Mouse (Mus musculus): ENCODE results near the gene Ift20.
A peak's percentile ranks its signal among the peaks of the same experiment; 100 is the strongest.

The Ift20 gene

GRCm38 (mm10) chr11:78536080-78536689, at the start of gene Ift20, which contains the start of gene Tnfaip1:
TSS of gene Ift20 (plus strand) at chr11:78536361.
TSS of gene Tnfaip1 (minus strand) at chr11:78536332.
- peak; percentile 98 for DNase-seq (ENCODE audit: low spot score)

DNA sequence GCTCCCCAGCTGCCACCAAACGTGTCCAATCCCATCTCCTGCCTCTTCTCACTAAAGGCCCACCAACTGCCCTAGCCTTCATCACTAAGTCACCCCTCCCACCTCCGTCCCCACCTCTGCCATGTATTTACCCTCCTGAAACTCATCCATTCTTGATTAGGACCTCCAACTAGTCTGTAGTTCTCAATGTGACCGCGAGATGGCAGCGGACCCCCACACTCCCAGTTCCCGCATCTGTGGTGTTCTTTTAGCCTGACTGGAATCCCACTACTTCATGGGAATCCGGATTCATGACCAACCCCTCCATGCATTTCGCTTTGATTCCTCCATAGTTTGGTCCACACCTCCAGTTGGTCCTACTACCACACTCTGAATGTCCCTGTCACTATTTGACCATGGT, 48.0 kb upstream of the Ift20 start:
- DNase-seq (ENCODE audit: low spot score): no peak

DNA sequence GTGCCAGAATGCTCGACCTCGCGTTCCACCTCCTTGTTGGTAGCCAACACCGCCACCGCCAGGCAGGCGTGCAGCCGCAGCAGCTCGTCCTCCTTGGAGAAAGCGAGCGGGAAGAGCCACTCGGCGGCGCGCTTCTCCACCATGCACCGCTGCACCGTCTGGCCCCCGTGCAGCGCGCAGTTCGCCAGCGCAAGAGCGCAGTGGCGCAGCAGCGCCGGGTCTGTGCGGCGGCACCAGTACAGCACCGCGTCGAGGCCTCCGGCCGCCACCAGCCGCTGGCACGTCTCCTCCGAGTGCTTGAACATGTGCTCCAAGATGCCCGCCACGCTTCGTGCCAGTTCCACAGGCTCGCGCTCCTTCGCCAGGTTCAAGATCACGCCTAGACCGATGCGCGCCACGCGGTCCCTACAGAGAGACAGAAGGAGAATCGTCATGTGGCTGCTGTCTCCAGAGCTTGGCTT, 45.4 kb upstream of the Ift20 start:
- peak; percentile 42 for DNase-seq (ENCODE audit: low spot score)

DNA sequence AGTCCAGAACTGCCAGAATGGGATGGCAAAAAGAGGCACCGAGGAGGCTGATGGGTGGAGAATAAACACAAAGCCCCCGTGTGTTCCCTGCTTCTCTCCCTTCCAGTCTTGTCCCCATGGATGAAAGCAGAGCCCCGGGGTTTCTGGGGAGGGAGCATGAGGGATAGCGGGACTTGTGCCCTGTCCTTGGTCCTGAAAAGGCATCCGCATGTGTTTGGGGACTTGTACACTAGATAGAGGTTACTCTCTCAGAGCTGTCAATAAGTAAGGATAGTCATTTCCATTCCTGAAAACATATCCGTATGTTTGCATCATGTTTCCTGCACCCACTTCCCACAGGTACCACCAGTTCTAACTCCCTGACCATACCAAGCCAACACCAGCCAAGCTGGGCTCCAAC, 40.3 kb upstream of the Ift20 start:
- DNase-seq (ENCODE audit: low spot score): no peak

DNA sequence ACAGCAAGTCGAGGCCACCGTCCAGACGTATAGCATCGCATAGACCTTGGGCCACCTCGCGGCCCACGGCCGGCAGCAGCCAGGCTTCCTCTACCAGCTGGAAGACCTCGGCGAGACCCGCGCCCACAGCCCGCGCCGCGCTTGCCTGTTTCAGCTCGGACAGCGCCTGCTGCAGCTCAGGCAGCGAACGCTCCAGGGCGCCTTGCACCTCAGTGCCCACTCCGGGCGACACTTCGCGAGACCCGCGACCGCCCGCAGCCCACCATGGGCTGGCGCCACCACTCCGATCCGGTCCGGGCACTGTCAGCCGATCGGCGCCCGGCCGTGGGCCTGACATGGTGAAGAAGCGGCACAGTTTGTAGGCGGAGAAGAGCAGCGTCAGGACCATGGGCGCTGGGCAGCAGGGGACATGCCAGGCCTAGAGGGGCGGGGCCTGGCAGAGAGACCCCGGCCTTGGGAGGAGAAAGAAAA, 39.1 kb upstream of the Ift20 start:
- no peak for DNase-seq (ENCODE audit: low spot score)

DNA sequence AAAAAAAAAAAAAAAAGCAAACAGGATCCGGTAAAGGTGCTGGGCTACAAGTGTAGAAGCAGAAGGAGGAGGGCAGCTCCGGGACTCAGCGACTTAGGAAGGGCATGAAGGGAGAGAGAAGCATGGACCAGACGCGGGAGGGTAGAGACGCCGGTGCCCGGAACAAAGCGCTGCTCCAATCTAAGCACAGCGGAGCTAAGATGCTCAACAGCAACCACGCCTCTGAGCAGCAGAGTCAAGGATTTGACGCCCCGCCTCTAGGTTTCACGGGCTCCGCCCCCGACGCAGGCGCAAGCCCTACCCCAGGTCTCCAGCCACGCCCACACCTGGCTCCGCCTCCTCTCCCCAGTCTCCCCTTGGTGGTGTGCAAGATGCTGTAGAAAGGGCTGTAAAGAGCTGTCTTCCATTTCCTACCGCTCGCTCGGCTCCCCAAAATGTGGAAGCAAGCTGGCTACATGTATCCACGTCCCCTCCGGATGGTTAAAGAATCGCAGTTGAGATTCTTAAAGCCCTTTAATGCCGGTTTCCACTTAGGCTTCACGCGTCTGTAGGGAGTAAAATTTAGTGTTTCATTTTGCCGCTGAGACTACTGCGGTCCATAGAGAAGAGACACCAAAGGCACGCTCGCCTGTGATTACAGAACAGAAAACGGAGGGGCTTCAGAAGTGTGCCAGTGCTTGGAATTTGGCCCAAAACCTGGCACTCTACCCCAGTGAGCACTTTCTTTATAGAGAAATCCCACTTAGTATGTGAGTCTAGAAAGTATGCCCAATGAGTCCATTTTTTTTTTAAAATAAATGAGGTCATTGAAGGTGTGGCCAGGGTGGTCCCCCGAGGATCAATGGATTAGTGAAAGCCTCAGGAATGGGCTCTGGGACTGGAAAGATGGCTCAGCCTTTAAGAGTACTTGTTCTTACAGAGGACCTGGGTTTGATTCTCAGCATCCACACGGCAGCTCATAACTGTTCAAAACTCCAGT, 38.3 kb upstream of the Ift20 start, which contains the start of gene Sarm1:
Gene Sarm1 (minus strand): TSS at position 211 of the 979 bp plus-strand sequence.
- peak; percentile 83 for DNase-seq (ENCODE audit: low spot score)

- DNase-seq (ENCODE audit: low spot score): no peak
Observed at GRCm38 (mm10) chr11:78499004-78499403, 37.2 kb upstream of the Ift20 start, which contains the start of gene Vtn. TSS of gene Vtn (plus strand) at chr11:78499091.

DNA sequence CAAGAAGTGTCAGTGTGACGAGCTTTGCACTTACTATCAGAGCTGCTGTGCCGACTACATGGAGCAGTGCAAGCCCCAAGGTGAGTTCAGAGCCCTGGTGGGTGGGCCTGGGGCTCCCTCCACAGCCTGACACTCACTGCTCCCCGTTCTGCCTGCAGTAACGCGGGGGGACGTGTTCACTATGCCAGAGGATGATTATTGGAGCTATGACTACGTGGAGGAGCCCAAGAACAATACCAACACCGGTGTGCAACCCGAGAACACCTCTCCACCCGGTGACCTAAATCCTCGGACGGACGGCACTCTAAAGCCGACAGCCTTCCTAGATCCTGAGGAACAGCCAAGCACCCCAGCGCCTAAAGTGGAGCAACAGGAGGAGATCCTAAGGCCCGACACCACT, 36.6 kb upstream of the Ift20 start:
- no peak for DNase-seq (ENCODE audit: low spot score)

GRCm38 (mm10) chr11:78500623-78501202, 35.4 kb upstream of the Ift20 start:
- no peak for DNase-seq (ENCODE audit: low spot score)

GRCm38 (mm10) chr11:78501529-78501928, 34.6 kb upstream of the Ift20 start:
- DNase-seq (ENCODE audit: low spot score): no peak

- DNase-seq (ENCODE audit: low spot score): no peak
Observed at GRCm38 (mm10) chr11:78502909-78503650, 33.1 kb upstream of the Ift20 start, which contains the start of gene Sebox. TSS of gene Sebox (plus strand) at chr11:78503447.

DNA sequence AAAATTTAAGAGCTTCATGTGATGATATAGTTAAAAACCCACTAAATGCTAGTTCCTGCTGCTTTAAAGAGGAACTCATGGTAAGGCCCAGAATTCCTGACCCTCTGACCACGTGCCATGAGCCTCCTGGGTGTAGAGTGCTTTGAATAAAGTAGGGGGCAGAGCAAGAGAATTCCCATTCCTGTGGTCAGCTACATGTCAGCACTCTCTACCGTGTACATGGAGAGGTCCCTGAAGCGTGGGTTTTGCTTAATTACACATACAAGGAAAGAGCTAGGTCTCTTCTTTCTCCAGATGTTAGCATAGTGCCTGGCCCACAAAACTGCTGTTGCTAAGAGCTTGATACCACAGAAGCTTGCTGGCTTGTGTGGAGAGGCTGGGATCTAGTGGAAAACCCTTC, 30.7 kb upstream of the Ift20 start:
- no peak for DNase-seq (ENCODE audit: low spot score)

DNA sequence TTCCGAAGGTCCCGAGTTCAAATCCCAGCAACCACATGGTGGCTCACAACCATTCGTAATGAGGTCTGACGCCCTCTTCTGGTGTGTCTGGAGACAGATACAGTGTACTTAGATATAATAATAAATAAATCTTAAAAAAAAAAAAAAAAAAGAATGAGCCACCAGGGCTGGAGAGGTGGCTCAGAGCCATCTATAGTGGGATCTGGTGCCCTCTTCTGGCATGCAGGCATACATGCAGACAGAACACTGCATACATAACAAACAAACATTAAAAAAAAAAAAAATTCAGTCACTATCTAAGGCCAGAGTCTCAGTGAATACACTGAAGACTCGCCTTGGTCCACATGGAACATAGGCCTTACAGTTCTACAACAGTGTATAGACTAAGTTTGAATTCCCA, 27.0 kb upstream of the Ift20 start:
- DNase-seq (ENCODE audit: low spot score): no peak

GRCm38 (mm10) chr11:78512025-78512957, 23.9 kb upstream of the Ift20 start, which contains the start of the genes Tmem199 and Poldip2:
TSS of gene Tmem199 (minus strand) at chr11:78512172.
TSS of gene Poldip2 (plus strand) at chr11:78512193.
- peak; percentile 84 for DNase-seq (ENCODE audit: low spot score)

DNA sequence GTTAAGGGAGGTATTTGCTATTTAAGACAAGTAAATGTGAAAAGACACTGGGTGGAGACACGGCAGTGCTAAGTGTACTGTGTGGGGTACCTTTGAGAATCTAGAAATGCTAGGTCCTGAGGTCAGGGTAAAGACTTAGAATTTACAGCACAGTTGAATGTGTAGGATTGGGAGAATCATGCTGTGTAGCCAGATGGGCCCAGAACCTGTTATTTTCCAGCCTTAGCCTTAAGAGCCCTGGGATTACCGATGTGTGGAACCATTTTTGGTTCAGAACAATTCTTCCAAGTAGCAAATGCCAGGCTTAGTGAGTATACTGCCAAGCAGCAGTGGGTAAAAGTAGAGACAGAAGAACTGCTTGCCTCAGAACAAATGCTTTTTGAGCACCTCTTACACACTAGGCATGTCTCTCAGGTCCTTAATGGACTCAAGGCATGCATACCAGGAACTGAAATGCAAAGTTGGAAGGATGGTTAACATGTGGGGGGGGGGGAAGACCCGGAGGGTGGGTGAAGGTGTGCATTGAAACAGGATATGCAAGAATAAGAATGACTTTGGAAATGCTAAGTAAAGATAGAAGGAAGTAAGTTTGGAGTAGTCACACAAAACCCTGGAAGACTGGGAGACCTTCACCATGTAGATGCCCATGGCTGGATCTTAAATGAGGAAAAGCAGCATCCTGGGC, 22.9 kb upstream of the Ift20 start:
- no peak for DNase-seq (ENCODE audit: low spot score)

DNA sequence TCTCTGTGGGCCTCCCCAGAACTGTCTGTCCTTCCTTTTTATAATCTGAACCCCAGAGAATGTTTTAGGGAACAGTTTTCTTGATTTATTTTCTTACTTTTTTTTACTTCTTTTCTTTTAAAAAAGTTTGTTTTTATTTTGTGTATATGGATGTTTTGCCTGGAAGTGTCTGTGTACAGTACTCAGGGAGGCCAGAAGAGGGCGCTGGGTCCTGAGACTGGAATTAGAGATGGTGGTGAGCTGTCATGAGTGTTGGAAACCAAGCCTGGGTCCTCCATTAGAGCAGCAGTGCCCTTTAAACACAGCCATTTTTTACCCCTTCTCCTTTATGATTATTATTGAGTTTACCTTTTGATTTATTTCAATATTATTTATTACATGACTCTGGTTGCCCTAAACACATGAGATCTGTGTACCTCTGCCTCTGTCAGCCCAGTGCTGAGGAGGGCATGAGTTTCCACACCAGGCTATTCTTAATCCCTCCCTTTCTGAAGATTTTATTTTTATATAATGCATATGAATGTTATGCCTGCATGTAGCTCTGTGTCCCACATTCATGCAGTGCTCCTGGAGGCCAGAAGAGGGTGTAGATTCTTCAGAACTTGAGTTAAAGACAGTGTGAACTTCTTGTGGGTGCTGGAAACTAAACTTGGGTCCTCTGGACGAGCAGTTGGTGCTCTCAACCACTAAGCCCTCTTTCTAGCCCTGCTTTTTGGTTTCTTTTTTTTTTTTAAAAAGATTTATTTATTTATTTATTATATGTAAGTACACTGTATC, 20.4 kb upstream of the Ift20 start:
- DNase-seq (ENCODE audit: low spot score): no peak

DNA sequence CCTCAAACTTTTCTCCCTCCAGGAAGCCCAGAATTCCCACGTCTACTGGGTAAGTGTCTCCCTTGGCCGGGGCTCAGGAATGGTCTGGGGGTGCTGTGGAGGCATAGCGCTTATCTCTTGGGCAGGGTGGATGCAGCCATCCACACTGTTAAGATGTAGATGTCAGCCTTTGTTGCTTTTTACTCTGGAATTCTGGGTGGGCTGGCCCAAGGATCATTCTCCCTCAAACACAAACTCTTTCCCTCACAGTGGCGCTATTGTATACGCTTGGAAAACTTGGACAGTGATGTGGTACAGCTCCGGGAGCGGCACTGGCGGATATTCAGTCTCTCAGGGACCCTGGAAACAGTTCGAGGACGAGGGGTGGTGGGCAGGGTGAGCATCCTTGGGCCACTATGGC, 17.2 kb upstream of the Ift20 start:
- DNase-seq (ENCODE audit: low spot score): no peak

DNA sequence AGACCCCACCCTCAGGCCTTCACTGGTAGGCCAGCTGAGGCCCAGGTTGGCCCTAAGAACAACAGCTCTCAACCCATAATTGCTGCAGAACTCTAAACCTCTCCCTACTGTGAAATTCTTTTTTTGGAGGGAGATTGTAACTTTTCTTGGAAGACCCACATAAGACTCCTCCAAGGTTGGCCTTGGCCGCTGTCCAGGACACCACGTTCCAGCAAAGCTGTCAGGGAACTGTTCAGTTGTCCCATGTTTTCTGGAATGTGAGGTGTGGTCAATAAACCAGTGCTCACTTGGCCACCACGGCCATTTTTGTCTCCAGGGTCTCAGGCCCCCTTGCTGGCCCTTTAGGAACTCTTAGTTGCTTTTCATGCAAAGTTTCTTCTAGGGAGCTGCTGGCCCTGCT, 14.3 kb upstream of the Ift20 start:
- no peak for DNase-seq (ENCODE audit: low spot score)

DNA sequence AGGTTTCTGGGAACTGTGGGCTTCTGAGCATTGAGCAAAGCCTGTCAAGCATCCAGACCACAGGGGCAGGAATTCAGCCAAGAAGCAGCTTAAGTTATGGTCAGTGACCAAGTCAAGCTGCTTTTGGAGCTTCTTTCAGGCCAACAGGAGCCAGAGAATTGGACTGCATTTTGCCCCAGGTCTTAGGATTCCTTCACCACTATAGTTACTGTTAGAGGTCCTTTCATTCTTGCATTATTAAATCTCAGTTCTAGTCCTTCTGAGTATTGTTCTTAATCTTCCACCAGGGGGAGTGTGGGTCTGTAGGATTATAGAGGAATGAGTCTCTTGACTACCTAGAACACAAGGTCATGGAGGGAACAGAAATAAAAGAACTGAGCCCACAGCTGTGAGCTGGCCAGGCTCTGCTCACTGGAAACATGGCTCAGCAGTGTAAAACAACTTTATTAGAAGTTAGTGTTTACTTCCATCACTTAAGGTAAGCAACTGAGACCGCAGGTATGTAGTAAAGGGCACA, 13.6 kb upstream of the Ift20 start:
- DNase-seq (ENCODE audit: low spot score): no peak
